Mouse (Mus musculus): ENCODE results near the gene Esr1.

GRCm38 (mm10) chr10:4726141-4726540 is 114.7 kb downstream of the Esr1 start:
- no peak for TF ChIP-seq CTCF (IDR thresholded peaks at IDR 0.05; ENCODE audit: low read depth)
- TF ChIP-seq EP300 (IDR thresholded peaks at IDR 0.05; ENCODE audit: low read depth) = no peak
